Comparison of ENCODE assay signal across 30 mouse cellular contexts in the genomic region with DNA sequence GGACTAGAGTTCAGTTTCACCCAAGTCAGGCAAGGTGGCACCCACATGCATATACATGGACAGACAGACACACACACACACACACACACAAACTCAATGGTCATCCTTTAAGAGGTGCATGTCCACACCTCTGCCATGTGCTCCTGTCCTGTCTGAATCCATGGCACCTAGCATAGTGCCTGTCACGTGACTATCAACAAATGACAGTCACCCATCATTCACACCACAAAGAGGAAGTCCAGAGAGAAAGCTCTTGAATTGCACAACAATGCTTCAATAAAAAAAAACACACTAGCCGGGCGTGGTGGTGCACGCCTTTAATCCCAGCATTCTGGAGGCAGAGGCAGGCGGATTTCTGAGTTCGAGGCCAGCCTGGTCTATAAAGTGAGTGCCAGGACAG. TPM values are rescaled to one million over a fixed set of nuclear protein-coding genes. Genes with fewer than 3 reads are reported as not detected.
DNase-seq lines count a peak whose midpoint lies in the region; ATAC-seq and TF ChIP-seq lines count a peak whose summit lies in the region.
"Had no signal": no experiment of that assay in that cellular context is flagged by ENCODE, and none has a peak within 500 bp of the region (broad histone marks: within the 10 kb centered on the region; RNA-seq: fewer than 3 reads in every experiment).

No protein-coding gene starts in this region.

- H3K36me3 ChIP-seq in lung, postnatal 0 days (ENCODE audit: insufficient read depth, low read length) = no peaks in the 10 kb centered on the region
- H3K36me3 ChIP-seq in CH12.LX (replicated peaks in 1 of 2; ENCODE audit: control insufficient read depth in 1 of 2, insufficient read depth in 1 of 2, low read length in 1 of 2) = no peaks in the 10 kb centered on the region
- no peaks in the 10 kb centered on the region for H3K36me3 ChIP-seq in forebrain, postnatal 0 days (ENCODE audit: insufficient read depth)
- H3K36me3 ChIP-seq in forebrain, embryonic 16.5 days (ENCODE audit: control insufficient read depth, insufficient read depth) = no peaks in the 10 kb centered on the region
- H3K36me3 ChIP-seq: embryonic facial prominence, embryonic 12.5 days; forebrain, embryonic 15.5 days; limb, embryonic 13.5 days; midbrain, embryonic 12.5 days; neural tube, embryonic 15.5 days had no signal

- TF ChIP-seq POLR2A in lung, adult 2 months (IDR thresholded peaks at IDR 0.05; ENCODE audit: borderline replicate concordance, extremely low read depth, low read depth, low read length) = no peak
- no peak for TF ChIP-seq POLR2A in CH12.LX (IDR thresholded peaks at IDR 0.05; ENCODE audit: low read depth, low read length)

- no peaks in the 10 kb centered on the region for H3K79me2 ChIP-seq in CH12.LX (replicated peaks; ENCODE audit: control insufficient read depth, extremely low read depth, insufficient read depth, poor library complexity, severe bottlenecking)

- dilution Hi-C loops in CH12.LX (cut with MboI; ENCODE audit: extremely low pct_ligation_motif_present, extremely low pct_unique_long_range_greater_than_20kb, low sequenced_read_pairs) = no loop called here

- H3K27me3 ChIP-seq in lung, postnatal 0 days (replicated peaks; ENCODE audit: insufficient read depth, low read length) = no peaks in the 10 kb centered on the region
- no peaks in the 10 kb centered on the region for H3K27me3 ChIP-seq in CH12.LX (replicated peaks)
- H3K27me3 ChIP-seq in forebrain, postnatal 0 days (ENCODE audit: insufficient read depth, low read length) = no peaks in the 10 kb centered on the region
- no peaks in the 10 kb centered on the region for H3K27me3 ChIP-seq in forebrain, embryonic 16.5 days (replicated peaks; ENCODE audit: control insufficient read depth, insufficient read depth, low read length)
- H3K27me3 ChIP-seq: embryonic facial prominence, embryonic 12.5 days; forebrain, embryonic 15.5 days; heart, embryonic 12.5 days; neural tube, embryonic 15.5 days had no signal

- no peak overlapping the region for H3K9ac ChIP-seq in lung, postnatal 0 days (replicated peaks; ENCODE audit: low read depth)
- no peak overlapping the region for H3K9ac ChIP-seq in CH12.LX (ENCODE audit: insufficient read depth, low read depth)
- no peak overlapping the region for H3K9ac ChIP-seq in forebrain, postnatal 0 days
- no peak overlapping the region for H3K9ac ChIP-seq in forebrain, embryonic 16.5 days (replicated peaks; ENCODE audit: low read depth, low read length)
- H3K9ac ChIP-seq: embryonic facial prominence, embryonic 12.5 days; forebrain, embryonic 15.5 days; heart, embryonic 12.5 days; limb, embryonic 13.5 days; midbrain, embryonic 12.5 days; neural tube, embryonic 15.5 days had no signal

- H3K4me3 ChIP-seq in lung, postnatal 0 days (ENCODE audit: low read depth, low read length) = no peak overlapping the region
- H3K4me3 ChIP-seq in lung, adult 2 months (replicated peaks; ENCODE audit: extremely low read depth, low read depth, low read length) = no peak overlapping the region
- H3K4me3 ChIP-seq in CH12.LX (replicated peaks in 1 of 3; ENCODE audit: low read depth in 2 of 3, low read length in 2 of 3, poor library complexity in 1 of 3) = no peak overlapping the region
- no peak overlapping the region for H3K4me3 ChIP-seq in forebrain, postnatal 0 days (ENCODE audit: low read depth, low read length)
- H3K4me3 ChIP-seq in forebrain, embryonic 16.5 days (replicated peaks; ENCODE audit: low read length) = no peak overlapping the region
- H3K4me3 ChIP-seq: embryonic facial prominence, embryonic 12.5 days; forebrain, embryonic 15.5 days; heart, adult 2 months; heart, embryonic 12.5 days; limb, embryonic 13.5 days; midbrain, embryonic 12.5 days; neural tube, embryonic 15.5 days had no signal

- no peak for TF ChIP-seq RAD21 in CH12.LX (IDR thresholded peaks at IDR 0.05; ENCODE audit: low read depth, low read length)

- H3K4me2 ChIP-seq in lung, postnatal 0 days (replicated peaks; ENCODE audit: low read depth, low read length) = no peak overlapping the region
- H3K4me2 ChIP-seq in CH12.LX (ENCODE audit: insufficient read depth, low read depth, poor library complexity, severe bottlenecking) = no peak overlapping the region
- no peak overlapping the region for H3K4me2 ChIP-seq in forebrain, postnatal 0 days (ENCODE audit: low read depth)
- H3K4me2 ChIP-seq in forebrain, embryonic 16.5 days (ENCODE audit: low read length) = no peak overlapping the region
- H3K4me2 ChIP-seq: embryonic facial prominence, embryonic 12.5 days; forebrain, embryonic 15.5 days; heart, embryonic 12.5 days; limb, embryonic 13.5 days; liver, embryonic 11.5 days; midbrain, embryonic 12.5 days; neural tube, embryonic 15.5 days had no signal

- TF ChIP-seq EP300 in lung, postnatal 0 days (IDR thresholded peaks at IDR 0.05) = no peak
- TF ChIP-seq EP300 in CH12.LX (IDR thresholded peaks at IDR 0.05; ENCODE audit: low read length) = no peak

- 88% methylated on average over 6 of the region's 6 CpGs for WGBS in lung, postnatal 0 days
- 73% methylated on average over 6 of the region's 6 CpGs for WGBS in lung, adult 2 months
- WGBS in forebrain, postnatal 0 days = 93% methylated on average over 6 of the region's 6 CpGs
- 98% methylated on average over 6 of the region's 6 CpGs for WGBS in forebrain, embryonic 16.5 days

- DNase-seq in lung, postnatal 0 days (ENCODE audit: low spot score) = peak; percentile 42
- DNase-seq in lung, adult 2 months = no peak
- DNase-seq in CH12.LX (ENCODE audit: extremely low read depth) = no peak
- DNase-seq in ZHBTc4 (ENCODE audit: low read depth, low spot score) = peak; percentile 47
- DNase-seq in forebrain, postnatal 0 days = no peak
- DNase-seq in frontal cortex, postnatal 25 days (ENCODE audit: low spot score in 2 of 2) = no peak
- DNase-seq: adrenal gland, postnatal 14 days; cerebellum, adult 11 months; cerebellum, adult 9-10 months; cerebellum, postnatal 36 days; embryo, embryonic 11 days; gastrocnemius, postnatal 14 days; heart, adult 2 months; kidney, adult 8-10 months; kidney, postnatal 4 days; right cerebral cortex, postnatal 25 days; thymus, adult 2 months; thymus, postnatal 36 days had no signal

- peaks cover under 1% of the 10 kb centered on the region; the same call in 1 of the 2 replicates for H3K4me1 ChIP-seq in lung, postnatal 0 days (ENCODE audit: insufficient read depth, low read depth, low read length)
- H3K4me1 ChIP-seq in lung, adult 2 months (ENCODE audit: control insufficient read depth, insufficient read depth, low read length) = peaks cover 24% of the 10 kb centered on the region
- H3K4me1 ChIP-seq in CH12.LX (ENCODE audit: control insufficient read depth in 1 of 2, insufficient read depth in 2 of 2) = peaks cover 3 to 11% of the 10 kb centered on the region in 2 experiments; a peak in 2 of 4 replicates
- H3K4me1 ChIP-seq in forebrain, postnatal 0 days (ENCODE audit: insufficient read depth) = 0 out of 2 replicates have a peak, but pooled peaks cover 3% of the 10 kb centered on the region
- peaks cover 3% of the 10 kb centered on the region for H3K4me1 ChIP-seq in forebrain, embryonic 16.5 days (replicated peaks; ENCODE audit: control insufficient read depth, insufficient read depth, low read length)
- H3K4me1 ChIP-seq: limb, embryonic 13.5 days had no signal

- no peak for ATAC-seq in lung, postnatal 0 days
- ATAC-seq in megakaryocyte progenitor cell, adult 5-6 weeks (replicated peaks; ENCODE audit: poor library complexity) = peak; percentile 83
- no peak for ATAC-seq in forebrain, postnatal 0 days
- no peak for ATAC-seq in forebrain, embryonic 16.5 days
- ATAC-seq: forebrain, embryonic 15.5 days; hindbrain, embryonic 16.5 days had no signal

- in situ Hi-C loops in CH12.LX (cut with MboI; ENCODE audit: low pct_ligation_motif_present, low pct_unique_long_range_greater_than_20kb, low sequenced_read_pairs) = no loop called here

- no peak overlapping the region for H3K27ac ChIP-seq in lung, postnatal 0 days (ENCODE audit: low read length)
- H3K27ac ChIP-seq in CH12.LX (ENCODE audit: insufficient read depth, low read depth) = no peak overlapping the region
- no peak overlapping the region for H3K27ac ChIP-seq in forebrain, postnatal 0 days (ENCODE audit: low read depth, low read length)
- H3K27ac ChIP-seq in forebrain, embryonic 16.5 days (ENCODE audit: low read length) = no peak overlapping the region
- H3K27ac ChIP-seq: embryonic facial prominence, embryonic 12.5 days; forebrain, embryonic 15.5 days; kidney, postnatal 0 days; limb, embryonic 13.5 days; macrophage; midbrain, embryonic 12.5 days; neural tube, embryonic 15.5 days had no signal

- no peaks in the 10 kb centered on the region for H3K9me3 ChIP-seq in lung, postnatal 0 days (ENCODE audit: low read length)
- H3K9me3 ChIP-seq in CH12.LX (replicated peaks; ENCODE audit: low read length) = no peaks in the 10 kb centered on the region
- no peaks in the 10 kb centered on the region for H3K9me3 ChIP-seq in forebrain, postnatal 0 days (ENCODE audit: low read length)
- H3K9me3 ChIP-seq in forebrain, embryonic 16.5 days (ENCODE audit: control insufficient read depth, low read length) = no peaks in the 10 kb centered on the region
- H3K9me3 ChIP-seq: embryonic facial prominence, embryonic 12.5 days; forebrain, embryonic 15.5 days; heart, embryonic 12.5 days; limb, embryonic 13.5 days; midbrain, embryonic 12.5 days; neural tube, embryonic 15.5 days had no signal

- TF ChIP-seq CTCF in lung, postnatal 0 days (IDR thresholded peaks at IDR 0.05) = no peak
- no peak for TF ChIP-seq CTCF in lung, adult 2 months (IDR thresholded peaks at IDR 0.05; ENCODE audit: insufficient read depth, low read length)
- no peak for TF ChIP-seq CTCF in CH12.LX (conservative IDR thresholded peaks at IDR 0.05 in 1 of 2, IDR thresholded peaks at IDR 0.05 in 1 of 2; ENCODE audit: low read depth in 2 of 2, low read length in 2 of 2)
- no peak for TF ChIP-seq CTCF in forebrain, postnatal 0 days (IDR thresholded peaks at IDR 0.05; ENCODE audit: low read depth)

TF ChIP-seq in CH12.LX, 34 proteins besides CTCF, POLR2A, EP300 and RAD21:
- TF ChIP-seq USF1 (IDR thresholded peaks at IDR 0.05; ENCODE audit: low read depth, low read length) (0 out of 2 replicates have a peak, but pooled peaks have one; percentile 14), USF2 (conservative IDR thresholded peaks at IDR 0.05; ENCODE audit: low read depth, low read length) (peak; percentile 28; the same call in 1 of the 2 replicates), KAT2A (IDR thresholded peaks at IDR 0.05; ENCODE audit: insufficient replicate concordance, low read length) (no peak)

RNA-seq across cellular contexts. Expression of a gene that starts 8.5 kb away (rescaled TPM):
- 22.6 and 26.2 TPM in 2 replicates for polyA plus RNA-seq in lung, postnatal 0 days (2015; fragmentation: Nextera tagmentation; extraction: Ambion mirVana)
- polyA plus RNA-seq in lung, adult 2 months (2012; rRNA removed) = 106 and 145 TPM in 2 replicates
- total RNA-seq in CH12.LX (2012; rRNA removed) (not detected in 2 replicates), CH12.LX (2014; rRNA removed) (not detected in 2 replicates)
- polyA plus RNA-seq in CH12.LX (2012; ENCODE audit: insufficient read length, low read depth) = not detected in 2 replicates
- not detected in 2 replicates for total RNA-seq in megakaryocyte progenitor cell, adult 5-6 weeks (2015)
- not detected in 2 replicates for total RNA-seq in megakaryocyte progenitor cell, adult 5-6 weeks (2017)
- 8.2 and 8.4 TPM in 2 replicates for total RNA-seq in forebrain, postnatal 0 days (2014; rRNA removed)
- 1.8 and 2.5 TPM in 2 replicates for polyA plus RNA-seq in forebrain, postnatal 0 days (2015; fragmentation: Nextera tagmentation; extraction: Ambion mirVana)
- 0.37 and 1.1 TPM in 2 replicates for polyA plus RNA-seq in forebrain, embryonic 16.5 days (2015; fragmentation: Nextera tagmentation; extraction: Ambion mirVana)
- polyA plus RNA-seq: macrophage had no signal

Comparison
In these comparisons a context has a peak if more than half of its experiments do, and no peak if none do; other contexts are left out.
1. DNase-seq: peak in lung, postnatal 0 days (single experiment) and ZHBTc4 (single experiment); none in lung, adult 2 months (single experiment), CH12.LX (single experiment), forebrain, postnatal 0 days (single experiment) and frontal cortex, postnatal 25 days (0 of 2).